Comparison of ENCODE assay signal across 11 mouse cellular contexts in the genomic region with DNA sequence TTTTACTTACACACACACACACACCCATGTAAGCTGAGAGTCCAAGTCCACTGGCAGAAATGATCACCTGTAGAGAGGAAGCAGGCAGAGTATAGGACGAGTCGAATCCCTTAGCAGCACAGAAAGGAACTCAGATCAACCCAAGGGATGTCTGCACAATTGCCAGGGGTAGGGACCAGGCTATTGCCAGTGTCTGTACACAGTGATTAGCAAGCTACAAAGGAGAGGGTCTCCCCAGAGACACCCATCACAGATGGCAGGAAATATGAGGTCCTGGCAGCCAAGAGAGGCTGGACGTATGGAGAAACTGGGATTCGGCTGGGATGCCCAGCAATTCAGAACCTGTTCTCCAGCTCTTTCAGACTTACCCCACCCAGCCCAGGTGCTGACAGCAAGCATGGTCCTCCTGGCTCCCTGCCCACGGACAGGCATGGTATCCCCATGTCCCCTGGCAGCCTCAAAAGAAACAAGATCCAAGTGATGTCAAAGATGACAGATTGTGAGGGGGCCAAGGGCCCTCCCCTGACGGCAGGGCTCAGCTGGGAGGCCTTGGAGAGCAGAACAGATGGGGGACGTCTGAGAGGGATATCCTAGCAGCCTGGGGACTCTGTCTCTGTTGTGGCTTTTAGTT. TPM values are rescaled to one million over a fixed set of nuclear protein-coding genes. Genes with fewer than 3 reads are reported as not detected.
DNase-seq lines count a peak whose midpoint lies in the region; ATAC-seq and TF ChIP-seq lines count a peak whose summit lies in the region.
"Had no signal": no experiment of that assay in that cellular context is flagged by ENCODE, and none has a peak within 500 bp of the region (broad histone marks: within the 10 kb centered on the region; RNA-seq: fewer than 3 reads in every experiment).

No protein-coding gene starts in this region.

- no peak for ATAC-seq in megakaryocyte-erythroid progenitor cell, adult 5-6 weeks (replicated peaks; ENCODE audit: low FRiP score, low TSS enrichment, poor library complexity, severe bottlenecking)

- no peaks in the 10 kb centered on the region for H3K9me3 ChIP-seq in embryonic facial prominence, embryonic 10.5 days
- H3K9me3 ChIP-seq: stomach, embryonic 15.5 days had no signal

- no peak for TF ChIP-seq CTCF in heart, adult 2 months (IDR thresholded peaks at IDR 0.05)

- H3K27ac ChIP-seq in heart, adult 2 months, result no peak overlapping the region
- H3K27ac ChIP-seq in embryonic facial prominence, embryonic 10.5 days (replicated peaks), result no peak overlapping the region
- H3K27ac ChIP-seq: macrophage; stomach, embryonic 15.5 days had no signal

- H3K27me3 ChIP-seq in heart, adult 2 months (ENCODE audit: control insufficient read depth, insufficient read depth, low read length), result no peaks in the 10 kb centered on the region
- H3K27me3 ChIP-seq in embryonic facial prominence, embryonic 10.5 days (replicated peaks; ENCODE audit: low read depth, poor library complexity, severe bottlenecking), result no peaks in the 10 kb centered on the region
- H3K27me3 ChIP-seq: stomach, embryonic 15.5 days had no signal

- no peak for TF ChIP-seq EP300 in heart, adult 2 months (IDR thresholded peaks at IDR 0.05; ENCODE audit: insufficient read depth, low read depth, low read length)

- DNase-seq in heart, postnatal 4 days, result peak; percentile 13
- no peak for DNase-seq in heart, adult 2 months
- peak; percentile 54 to 71 for DNase-seq in adrenal gland, postnatal 36 days
- peak; percentile 12 for DNase-seq in embryonic facial prominence, embryonic 10.5 days (ENCODE audit: low spot score)
- DNase-seq in mesoderm, embryonic 11.5 days (ENCODE audit: low read depth, low spot score), result peak; percentile 53
- no peak for DNase-seq in spleen, postnatal 4 days (ENCODE audit: low spot score in 2 of 2)
- DNase-seq in left cerebral cortex, postnatal 25 days (ENCODE audit: low spot score in 2 of 2), result no peak

- H3K9ac ChIP-seq in heart, adult 2 months (ENCODE audit: low read depth, low read length), result no peak overlapping the region
- H3K9ac ChIP-seq: stomach, embryonic 15.5 days had no signal

- no peaks in the 10 kb centered on the region for H3K36me3 ChIP-seq in heart, adult 2 months (ENCODE audit: control insufficient read depth, insufficient read depth, low read length)
- H3K36me3 ChIP-seq in embryonic facial prominence, embryonic 10.5 days (replicated peaks), result no peaks in the 10 kb centered on the region
- H3K36me3 ChIP-seq: stomach, embryonic 15.5 days had no signal

- intact Hi-C loops in heart, adult 2 months (cut with DNase I), result no loop called here
- intact Hi-C loops in left cerebral cortex, postnatal 25 days (cut with DNase I), result no loop called here

- 0 out of 2 replicates have a peak, but pooled peaks cover 2% of the 10 kb centered on the region for H3K79me2 ChIP-seq in heart, adult 2 months (replicated peaks; ENCODE audit: control insufficient read depth, insufficient read depth, low read length)

- H3K4me3 ChIP-seq in heart, adult 2 months, result no peak overlapping the region
- no peak overlapping the region for H3K4me3 ChIP-seq in embryonic facial prominence, embryonic 10.5 days
- H3K4me3 ChIP-seq: stomach, embryonic 15.5 days had no signal

- H3K4me1 ChIP-seq in heart, adult 2 months (ENCODE audit: control insufficient read depth, insufficient read depth, low read length), result peaks cover 4% of the 10 kb centered on the region
- peaks cover 35% of the 10 kb centered on the region for H3K4me1 ChIP-seq in embryonic facial prominence, embryonic 10.5 days
- H3K4me1 ChIP-seq: stomach, embryonic 15.5 days had no signal

- WGBS in heart, adult 2 months, result 33% methylated on average over 7 of the region's 7 CpGs
- 57% methylated on average over 7 of the region's 7 CpGs for WGBS in embryonic facial prominence, embryonic 10.5 days

- TF ChIP-seq POLR2A in heart, adult 2 months (IDR thresholded peaks at IDR 0.05; ENCODE audit: insufficient read depth, low read depth, low read length), result no peak

RNA-seq across cellular contexts. Expression of a gene that starts 12.1 kb away (rescaled TPM):
- 1 to 10 TPM; 5.8 to 5.9 TPM for total RNA-seq in heart, postnatal 4 days (2021)
- 1 to 10 TPM; 2.5 to 3.7 TPM for total RNA-seq in heart, adult 2 months (2021)
- polyA plus RNA-seq in heart, adult 2 months (2012; rRNA removed), result 2.7 and 3.3 TPM in 2 replicates
- total RNA-seq in adrenal gland, postnatal 36 days (2021), result 10 to 100 TPM in 1 of 2 experiments, 1 to 10 TPM in 1; 5.8 to 14.1 TPM
- 2.4 and 2.9 TPM in 2 replicates for polyA plus RNA-seq in embryonic facial prominence, embryonic 10.5 days (2016; fragmentation: Nextera tagmentation; extraction: Ambion mirVana)
- not detected in 2 replicates for total RNA-seq in megakaryocyte-erythroid progenitor cell, adult 5-6 weeks (2014; fragmentation: Nextera tagmentation)
- 0.38 TPM in 1 of 2 replicates, not detected in the other for total RNA-seq in megakaryocyte-erythroid progenitor cell, adult 5-6 weeks (2017)
- total RNA-seq in left cerebral cortex, postnatal 25 days (2021), result 10 to 100 TPM; 36.7 to 36.9 TPM
- total RNA-seq: CH12.LX had no signal

Comparison
In these comparisons a context has a peak if more than half of its experiments do, and no peak if none do; other contexts are left out.
1. DNase-seq: peak in heart, postnatal 4 days (single experiment), adrenal gland, postnatal 36 days (2 of 2), embryonic facial prominence, embryonic 10.5 days (single experiment) and mesoderm, embryonic 11.5 days (single experiment); none in heart, adult 2 months (0 of 2), spleen, postnatal 4 days (0 of 2) and left cerebral cortex, postnatal 25 days (0 of 2).